ENCODE assay signal across 8 mouse cellular contexts in genomic region chr14:36584065-36584635, GRCm38 (mm10).
DNase-seq lines count a peak whose midpoint lies in the region; ATAC-seq and TF ChIP-seq lines count a peak whose summit lies in the region.

No protein-coding gene starts in this region.

- TF ChIP-seq CTCF in MEL (IDR thresholded peaks at IDR 0.05 in 2 of 3, conservative IDR thresholded peaks at IDR 0.05 in 1 of 3; ENCODE audit: control insufficient read depth in 1 of 3, insufficient read depth in 1 of 3, low read depth in 2 of 3, low read length in 3 of 3, poor library complexity in 1 of 3, severe bottlenecking in 1 of 3), result peak in 2 of 3 experiments; percentile 29 to 36; a peak in 4 of 6 replicates
- no peak for TF ChIP-seq CTCF in liver, adult 2 months (IDR thresholded peaks at IDR 0.05; ENCODE audit: low read depth, low read length)

- peak; percentile 14 for TF ChIP-seq RAD21 in MEL (IDR thresholded peaks at IDR 0.05; ENCODE audit: low read depth, low read length)

- H3K9ac ChIP-seq in kidney, embryonic 14.5 days (ENCODE audit: low read depth, low read length), result no peak overlapping the region
- no peak overlapping the region for H3K9ac ChIP-seq in MEL (ENCODE audit: control insufficient read depth, low read depth, low read length, poor library complexity, severe bottlenecking)
- H3K9ac ChIP-seq in liver, adult 2 months (ENCODE audit: low read depth, low read length), result no peak overlapping the region

- 54% methylated on average over 4 of the region's 4 CpGs for WGBS in kidney, embryonic 14.5 days
- WGBS in liver, adult 2 months, result 56% methylated on average over 4 of the region's 4 CpGs

- H3K27me3 ChIP-seq in kidney, embryonic 14.5 days (ENCODE audit: control insufficient read depth, insufficient read depth, low read length), result no peaks in the 10 kb centered on the region
- no peaks in the 10 kb centered on the region; a peak in 1 of 4 replicates for H3K27me3 ChIP-seq in MEL (ENCODE audit: control insufficient read depth in 1 of 2, insufficient read depth in 2 of 2, low read length in 2 of 2)
- no peaks in the 10 kb centered on the region for H3K27me3 ChIP-seq in liver, adult 2 months (ENCODE audit: control insufficient read depth, insufficient read depth, low read length)

- no peaks in the 10 kb centered on the region for H3K36me3 ChIP-seq in kidney, embryonic 14.5 days (ENCODE audit: control insufficient read depth, insufficient read depth, low read length)
- H3K36me3 ChIP-seq in MEL (ENCODE audit: control insufficient read depth in 1 of 2, insufficient read depth in 2 of 2, low read length in 2 of 2), result no peaks in the 10 kb centered on the region
- H3K36me3 ChIP-seq in liver, adult 2 months (ENCODE audit: control insufficient read depth, insufficient read depth, low read length), result no peaks in the 10 kb centered on the region

- H3K9me3 ChIP-seq in kidney, embryonic 14.5 days (ENCODE audit: control insufficient read depth, low read length), result no peaks in the 10 kb centered on the region
- no peaks in the 10 kb centered on the region for H3K9me3 ChIP-seq in MEL (replicated peaks; ENCODE audit: insufficient read depth, low read length)

- no peak for TF ChIP-seq POLR2A in MEL (IDR thresholded peaks at IDR 0.05; ENCODE audit: control insufficient read depth in 1 of 2, insufficient read depth in 1 of 2, low read depth in 1 of 2, low read length in 2 of 2, poor library complexity in 1 of 2)
- TF ChIP-seq POLR2A in liver, adult 2 months (IDR thresholded peaks at IDR 0.05; ENCODE audit: extremely low read depth, insufficient read depth, low read length), result no peak

- H3K4me2 ChIP-seq in kidney, embryonic 14.5 days (replicated peaks; ENCODE audit: low read depth, low read length), result no peak overlapping the region

- peak; percentile 64 for ATAC-seq in kidney, embryonic 14.5 days (ENCODE audit: low FRiP score, low TSS enrichment)
- ATAC-seq in common myeloid progenitor, adult 5-6 weeks (replicated peaks; ENCODE audit: low read depth, poor library complexity, severe bottlenecking), result peak; percentile 88

- H3K4me1 ChIP-seq in kidney, embryonic 14.5 days (ENCODE audit: control insufficient read depth, insufficient read depth, low read length), result no peaks in the 10 kb centered on the region
- H3K4me1 ChIP-seq in MEL (ENCODE audit: control insufficient read depth in 1 of 2, insufficient read depth in 2 of 2, low read length in 2 of 2), result no peaks in the 10 kb centered on the region
- H3K4me1 ChIP-seq in liver, adult 2 months (ENCODE audit: control insufficient read depth, insufficient read depth, low read length), result no peaks in the 10 kb centered on the region

- no peak for TF ChIP-seq EP300 in MEL (IDR thresholded peaks at IDR 0.05; ENCODE audit: low read depth in 1 of 2, low read length in 2 of 2)

- H3K79me2 ChIP-seq in MEL (ENCODE audit: control insufficient read depth, insufficient read depth, low read length, poor library complexity), result no peaks in the 10 kb centered on the region
- no peaks in the 10 kb centered on the region for H3K79me2 ChIP-seq in liver, adult 2 months (ENCODE audit: control insufficient read depth, insufficient read depth, low read length)

- no peak overlapping the region for H3K27ac ChIP-seq in kidney, embryonic 14.5 days (ENCODE audit: low read depth, low read length)
- no peak overlapping the region for H3K27ac ChIP-seq in MEL (ENCODE audit: control insufficient read depth, low read depth, low read length)
- H3K27ac ChIP-seq in liver, adult 2 months (replicated peaks; ENCODE audit: insufficient read depth, low read depth, low read length), result no peak overlapping the region

- no peak overlapping the region for H3K4me3 ChIP-seq in kidney, embryonic 14.5 days (ENCODE audit: low read length)
- H3K4me3 ChIP-seq in MEL (ENCODE audit: control insufficient read depth in 1 of 2, insufficient read depth in 1 of 2, low read depth in 2 of 2, low read length in 2 of 2), result no peak overlapping the region
- H3K4me3 ChIP-seq in liver, adult 2 months (ENCODE audit: insufficient read depth, low read depth, low read length), result no peak overlapping the region

- no peak for DNase-seq in kidney, postnatal 25 days
- peak; percentile 5 for DNase-seq in MEL (ENCODE audit: low read depth, low spot score)
- DNase-seq in liver, adult 2 months (ENCODE audit: extremely low read depth, low read depth, low spot score), result peak; percentile 1
- DNase-seq in testis, postnatal 14 days (ENCODE audit: low spot score), result no peak
- DNase-seq in gastrocnemius, adult 8-10 months (ENCODE audit: low spot score in 2 of 2), result no peak
- no peak for DNase-seq in gastrocnemius, postnatal 4 days (ENCODE audit: low spot score in 2 of 2)

TF ChIP-seq in MEL, 35 proteins besides CTCF, POLR2A, EP300 and RAD21:
- no peak for TF ChIP-seq ZKSCAN1 (IDR thresholded peaks at IDR 0.05; ENCODE audit: low read depth, low read length)
- TF ChIP-seq SMC3 (IDR thresholded peaks at IDR 0.05; ENCODE audit: low read depth, low read length), result peak; percentile 38; the same call in 1 of the 2 replicates

Comparison
In these comparisons a context has a peak if more than half of its experiments do, and no peak if none do; other contexts are left out.
1. DNase-seq: peak in MEL (single experiment) and liver, adult 2 months (single experiment); none in kidney, postnatal 25 days (0 of 2), testis, postnatal 14 days (single experiment), gastrocnemius, adult 8-10 months (0 of 2) and gastrocnemius, postnatal 4 days (0 of 2).